In genomic region chr6:146611385-146611784, GRCm38 (mm10) we compare ENCODE assay signal across 21 mouse cellular contexts. TPM values are rescaled to one million over a fixed set of nuclear protein-coding genes. Genes with fewer than 3 reads are reported as not detected.
DNase-seq lines count a peak whose midpoint lies in the region; ATAC-seq lines count a peak whose summit lies in the region.
"Had no signal": no experiment of that assay in that cellular context is flagged by ENCODE, and none has a peak within 500 bp of the region (broad histone marks: within the 10 kb centered on the region; RNA-seq: fewer than 3 reads in every experiment).

No protein-coding gene starts in this region.

- peak overlapping the region; percentile 30 for H3K9ac ChIP-seq in liver, embryonic 16.5 days (ENCODE audit: low read depth, low read length)
- H3K9ac ChIP-seq: forebrain, embryonic 15.5 days; heart, embryonic 15.5 days; hindbrain, embryonic 12.5 days; limb, embryonic 13.5 days; neural tube, embryonic 12.5 days had no signal

- peak overlapping the region; percentile 59 for H3K4me2 ChIP-seq in liver, embryonic 16.5 days (ENCODE audit: low read depth, low read length)
- H3K4me2 ChIP-seq: forebrain, embryonic 15.5 days; heart, embryonic 15.5 days; hindbrain, embryonic 12.5 days; limb, embryonic 13.5 days; neural tube, embryonic 12.5 days had no signal

- peaks cover 33% of the 10 kb centered on the region for H3K36me3 ChIP-seq in liver, embryonic 16.5 days (ENCODE audit: control insufficient read depth, insufficient read depth)

- WGBS in liver, embryonic 16.5 days (ENCODE audit: insufficient replicate concordance): 27% methylated on average over 6 of the region's 6 CpGs

- peak; percentile 51 for DNase-seq in heart, adult 11 months
- DNase-seq in heart, postnatal 10 days: no peak
- peak; percentile 39 for DNase-seq in ZHBTc4 (ENCODE audit: low read depth, low spot score)
- DNase-seq in gastrocnemius, adult 8-10 months (ENCODE audit: low spot score in 2 of 2): no peak
- DNase-seq in right cerebral cortex, postnatal 14 days: no peak
- DNase-seq in layer of hippocampus, postnatal 36 days: no peak
- DNase-seq: cerebellum, adult 9-10 months; embryo, embryonic 11 days; kidney, postnatal 10 days; thymus, postnatal 25 days had no signal

- H3K4me3 ChIP-seq in liver, embryonic 16.5 days (ENCODE audit: low read depth, low read length): peak overlapping the region; percentile 25; the same call in 1 of the 2 replicates
- H3K4me3 ChIP-seq: forebrain, embryonic 15.5 days; heart, embryonic 15.5 days; hindbrain, embryonic 12.5 days; layer of hippocampus, adult 2 months; limb, embryonic 13.5 days; neural tube, embryonic 12.5 days had no signal

- H3K27ac ChIP-seq in liver, embryonic 16.5 days (ENCODE audit: low read length): peak overlapping the region; percentile 98
- H3K27ac ChIP-seq: forebrain, embryonic 15.5 days; heart, embryonic 15.5 days; hindbrain, embryonic 12.5 days; layer of hippocampus, adult 2 months; limb, embryonic 13.5 days; neural tube, embryonic 12.5 days had no signal

- H3K4me1 ChIP-seq in liver, embryonic 16.5 days (ENCODE audit: control insufficient read depth, low read depth, low read length): peaks cover 52% of the 10 kb centered on the region
- H3K4me1 ChIP-seq: forebrain, embryonic 15.5 days; heart, embryonic 15.5 days; hindbrain, embryonic 12.5 days; limb, embryonic 13.5 days; neural tube, embryonic 12.5 days had no signal

- H3K9me3 ChIP-seq in liver, embryonic 16.5 days (replicated peaks; ENCODE audit: control insufficient read depth, low read length): no peaks in the 10 kb centered on the region
- H3K9me3 ChIP-seq: forebrain, embryonic 15.5 days; G1E; heart, embryonic 15.5 days; hindbrain, embryonic 12.5 days; limb, embryonic 13.5 days; neural tube, embryonic 12.5 days had no signal

- no peaks in the 10 kb centered on the region for H3K27me3 ChIP-seq in liver, embryonic 16.5 days (ENCODE audit: control insufficient read depth, insufficient read depth, low read depth, low read length)
- H3K27me3 ChIP-seq: forebrain, embryonic 15.5 days; heart, embryonic 15.5 days; hindbrain, embryonic 12.5 days; limb, embryonic 13.5 days; neural tube, embryonic 12.5 days had no signal

- intact Hi-C loops in heart, postnatal 10 days (cut with DNase I): no loop called here

- ATAC-seq in erythroid progenitor cell, adult 5-6 weeks (replicated peaks; ENCODE audit: low FRiP score, poor library complexity, severe bottlenecking): peak; percentile 86
- ATAC-seq in liver, embryonic 16.5 days (ENCODE audit: low read depth): peak; percentile 89
- ATAC-seq: CD4-positive, CD25-positive, alpha-beta regulatory T cell, adult 4 months; forebrain, embryonic 15.5 days; lung, postnatal 0 days had no signal

RNA-seq across cellular contexts. Expression of gene Med21, which starts 31.0 kb away (rescaled TPM):
- 10 to 100 TPM; 53.8 to 59.7 TPM for total RNA-seq in heart, postnatal 10 days (2021)
- 71.4 and 112 TPM in 2 replicates for total RNA-seq in erythroid progenitor cell, adult 5-6 weeks (2015; ENCODE audit: low replicate concordance)
- 65.8 and 73.0 TPM in 2 replicates for total RNA-seq in erythroid progenitor cell, adult 5-6 weeks (2017; ENCODE audit: low replicate concordance)
- polyA plus RNA-seq in liver, embryonic 16.5 days (2015; fragmentation: Nextera tagmentation; extraction: Ambion mirVana): 51.9 and 61.2 TPM in 2 replicates
- 10 to 100 TPM; 33.9 to 40.1 (median 35.6) TPM for total RNA-seq in gastrocnemius, adult 8-10 months (2022)
- 10 to 100 TPM; 47.3 to 49.8 TPM for total RNA-seq in layer of hippocampus, postnatal 36 days (2021)

RNA-seq across cellular contexts. Expression of gene Tm7sf3, which starts 31.2 kb away (rescaled TPM):
- 10 to 100 TPM; 23.4 to 27.1 TPM for total RNA-seq in heart, postnatal 10 days (2021)
- 41.1 and 67.5 TPM in 2 replicates for total RNA-seq in erythroid progenitor cell, adult 5-6 weeks (2015; ENCODE audit: low replicate concordance)
- 47.8 and 49.5 TPM in 2 replicates for total RNA-seq in erythroid progenitor cell, adult 5-6 weeks (2017; ENCODE audit: low replicate concordance)
- 21.9 and 22.8 TPM in 2 replicates for polyA plus RNA-seq in liver, embryonic 16.5 days (2015; fragmentation: Nextera tagmentation; extraction: Ambion mirVana)
- total RNA-seq in gastrocnemius, adult 8-10 months (2022): 1 to 10 TPM; 5.0 to 6.3 (median 5.6) TPM
- total RNA-seq in layer of hippocampus, postnatal 36 days (2021): 10 to 100 TPM; 41.3 to 42.0 TPM

RNA-seq across cellular contexts. Expression of gene Ints13, which starts 33.8 kb away (rescaled TPM):
- total RNA-seq in heart, postnatal 10 days (2021): 10 to 100 TPM; 22.7 to 27.6 TPM
- 108 and 132 TPM in 2 replicates for total RNA-seq in erythroid progenitor cell, adult 5-6 weeks (2015; ENCODE audit: low replicate concordance)
- 110 and 121 TPM in 2 replicates for total RNA-seq in erythroid progenitor cell, adult 5-6 weeks (2017; ENCODE audit: low replicate concordance)
- polyA plus RNA-seq in liver, embryonic 16.5 days (2015; fragmentation: Nextera tagmentation; extraction: Ambion mirVana): 30.1 and 30.7 TPM in 2 replicates
- 10 to 100 TPM in 3 of 4 experiments, 1 to 10 TPM in 1; 8.8 to 12.1 (median 11.4) TPM for total RNA-seq in gastrocnemius, adult 8-10 months (2022)
- total RNA-seq in layer of hippocampus, postnatal 36 days (2021): 10 to 100 TPM; 41.1 to 51.9 TPM

RNA-seq across cellular contexts. Expression of gene Fgfr1op2, which starts 34.4 kb away (rescaled TPM):
- total RNA-seq in heart, postnatal 10 days (2021): 10 to 100 TPM; 61.6 to 65.4 TPM
- 191 and 241 TPM in 2 replicates for total RNA-seq in erythroid progenitor cell, adult 5-6 weeks (2015; ENCODE audit: low replicate concordance)
- 160 and 213 TPM in 2 replicates for total RNA-seq in erythroid progenitor cell, adult 5-6 weeks (2017; ENCODE audit: low replicate concordance)
- polyA plus RNA-seq in liver, embryonic 16.5 days (2015; fragmentation: Nextera tagmentation; extraction: Ambion mirVana): 83.7 and 84.5 TPM in 2 replicates
- 10 to 100 TPM; 51.1 to 60.5 (median 55.3) TPM for total RNA-seq in gastrocnemius, adult 8-10 months (2022)
- total RNA-seq in layer of hippocampus, postnatal 36 days (2021): 100 to 1,000 TPM; 109 to 114 TPM

Comparison
In these comparisons a context has a peak if more than half of its experiments do, and no peak if none do; other contexts are left out.
1. DNase-seq: peak in heart, adult 11 months (single experiment) and ZHBTc4 (single experiment); none in heart, postnatal 10 days (0 of 2), gastrocnemius, adult 8-10 months (0 of 2), right cerebral cortex, postnatal 14 days (single experiment) and layer of hippocampus, postnatal 36 days (0 of 2).